Mouse (Mus musculus) T-helper 17 cell (primary cell): Measurements from ENCODE around the gene Swsap1.

ENCODE experiments used
- in situ Hi-C, 2 experiments: fragments of 300-600 bp; cut with MboI, MseI; formaldehyde crosslinking; loops; 1 replicate in 1 of 2; 2 replicates in 1 of 2; pipeline ENCODE4 v1.15.1; 2025; ENCODE audit warnings: high pct_unique_total_duplicates in 2 of 2

Swsap1 gene

GRCm38 (mm10) chr9:21962416-21963059 is 7.0 kb downstream of the Swsap1 start:
- in situ Hi-C loops = no loop called here

- in situ Hi-C loops = no loop called here
These were observed 7.9 kb downstream of the Swsap1 start, which contains the start of gene Epor for GRCm38 (mm10) chr9:21963417-21963816. Epor (minus strand) TSS chr9:21963506.

- in situ Hi-C loops = no loop called here
These were observed 13.3 kb downstream of the Swsap1 start for GRCm38 (mm10) chr9:21968883-21969282.

- in situ Hi-C loops = no loop called here
These were observed 13.7 kb downstream of the Swsap1 start for GRCm38 (mm10) chr9:21969304-21969703.

- in situ Hi-C loops = loop anchor here in 1 of 2 experiments (5.0 kb wide), 1 partner anchor 86 kb away; no protein-coding TSS in a partner anchor
These were observed 21.1 kb downstream of the Swsap1 start for GRCm38 (mm10) chr9:21976626-21977175.

GRCm38 (mm10) chr9:21977331-21977730 is 21.8 kb downstream of the Swsap1 start:
- in situ Hi-C loops = loop anchor here in 1 of 2 experiments (5.0 kb wide), 1 partner anchor 85 kb away; no protein-coding TSS in a partner anchor

- in situ Hi-C loops = loop anchor here in 1 of 2 experiments (5.0 kb wide), 1 partner anchor 84 kb away; no protein-coding TSS in a partner anchor
These were observed 22.4 kb downstream of the Swsap1 start for GRCm38 (mm10) chr9:21977972-21978371.

- in situ Hi-C loops = loop anchor here in 1 of 2 experiments (5.0 kb wide), 1 partner anchor 84 kb away; no protein-coding TSS in a partner anchor
These were observed 23.0 kb downstream of the Swsap1 start for GRCm38 (mm10) chr9:21978398-21979128.

- in situ Hi-C loops = no loop called here
These were observed 28.4 kb downstream of the Swsap1 start for GRCm38 (mm10) chr9:21983911-21984310.

- in situ Hi-C loops = no loop called here
These were observed 32.2 kb downstream of the Swsap1 start for GRCm38 (mm10) chr9:21987592-21988342.

- in situ Hi-C loops = no loop called here
These were observed 33.0 kb downstream of the Swsap1 start for GRCm38 (mm10) chr9:21988421-21989101.

GRCm38 (mm10) chr9:21989230-21990110 is 33.9 kb downstream of the Swsap1 start, which contains the start of gene Rgl3:
Rgl3 (minus strand) TSS chr9:21989446.
- in situ Hi-C loops = no loop called here

GRCm38 (mm10) chr9:21992227-21992626 is 36.7 kb downstream of the Swsap1 start:
- in situ Hi-C loops = no loop called here

GRCm38 (mm10) chr9:21996178-21996867 is 40.8 kb downstream of the Swsap1 start:
- in situ Hi-C loops = no loop called here

- in situ Hi-C loops = no loop called here
These were observed 44.7 kb downstream of the Swsap1 start for GRCm38 (mm10) chr9:22000296-22000695.

GRCm38 (mm10) chr9:22001633-22002032 is 46.1 kb downstream of the Swsap1 start:
- in situ Hi-C loops = no loop called here

GRCm38 (mm10) chr9:22002194-22003162 is 46.9 kb downstream of the Swsap1 start, which contains the start of the genes Ccdc151 and Prkcsh:
Ccdc151 (minus strand) TSS chr9:22002634.
Prkcsh (plus strand) TSS chr9:22002806.
- in situ Hi-C loops = no loop called here

- in situ Hi-C loops = no loop called here
These were observed 47.6 kb downstream of the Swsap1 start for GRCm38 (mm10) chr9:22003163-22003554.
